ENCODE assay signal across 9 mouse cellular contexts in the genomic region with DNA sequence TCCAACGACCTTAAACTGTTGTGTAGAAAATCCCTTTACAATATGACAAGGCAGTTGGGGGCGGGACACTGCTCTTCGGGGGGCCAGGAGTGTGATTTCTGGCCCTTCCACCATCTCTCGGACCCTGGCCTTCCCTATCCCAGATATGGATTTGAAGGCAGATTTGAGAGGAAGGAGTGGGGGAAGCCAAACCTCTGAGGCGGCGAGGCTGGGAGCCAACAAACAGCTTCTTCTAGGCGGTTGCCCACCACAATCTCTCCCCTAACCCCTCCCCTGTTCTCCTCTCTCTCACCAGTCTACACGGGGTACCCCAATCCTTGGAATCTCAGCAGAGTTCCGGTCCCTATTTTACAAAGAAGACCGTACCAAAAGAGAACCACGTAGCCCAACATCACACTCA. TPM values are rescaled to one million over a fixed set of nuclear protein-coding genes. Genes with fewer than 3 reads are reported as not detected.
DNase-seq lines count a peak whose midpoint lies in the region; ATAC-seq and TF ChIP-seq lines count a peak whose summit lies in the region.
"Had no signal": no experiment of that assay in that cellular context is flagged by ENCODE, and none has a peak within 500 bp of the region (broad histone marks: within the 10 kb centered on the region; RNA-seq: fewer than 3 reads in every experiment).

No protein-coding gene starts in this region.

- no peak for DNase-seq in cerebellum, adult 2 months
- DNase-seq in lung, adult 18-20 months, result no peak
- no peak for DNase-seq in limb, embryonic 10.5 days (ENCODE audit: low spot score)
- no peak for DNase-seq in right cerebral cortex, postnatal 25 days
- DNase-seq in ovary, postnatal 10 days (ENCODE audit: low spot score), result no peak
- DNase-seq: cerebellum, adult 11 months had no signal

- ATAC-seq in cerebellum, adult (ENCODE audit: insufficient number of reproducible peaks, low FRiP score, low TSS enrichment), result no peak
- ATAC-seq in lung, embryonic 15.5 days (ENCODE audit: borderline replicate concordance, extremely low read depth, low FRiP score, low TSS enrichment), result no peak
- no peak for ATAC-seq in neural tube, embryonic 15.5 days (ENCODE audit: low FRiP score)

- H3K4me3 ChIP-seq in cerebellum, adult 2 months (replicated peaks; ENCODE audit: insufficient read depth, low read depth, low read length), result peak overlapping the region; percentile 45
- peak overlapping the region; percentile 47; the same call in 1 of the 2 replicates for H3K4me3 ChIP-seq in lung, embryonic 15.5 days
- H3K4me3 ChIP-seq in limb, embryonic 10.5 days, result peak overlapping the region; percentile 61
- H3K4me3 ChIP-seq in neural tube, embryonic 15.5 days (replicated peaks), result peak overlapping the region; percentile 60

- H3K27ac ChIP-seq in cerebellum, adult 2 months (ENCODE audit: insufficient read depth, low read length), result no peak overlapping the region
- no peak overlapping the region for H3K27ac ChIP-seq in lung, embryonic 15.5 days
- peak overlapping the region; percentile 80; the same call in 1 of the 2 replicates for H3K27ac ChIP-seq in limb, embryonic 10.5 days
- no peak overlapping the region for H3K27ac ChIP-seq in neural tube, embryonic 15.5 days (replicated peaks)

- H3K27me3 ChIP-seq in cerebellum, adult 2 months (ENCODE audit: control insufficient read depth, insufficient read depth, low read length), result no peaks in the 10 kb centered on the region
- peaks cover 87% of the 10 kb centered on the region for H3K27me3 ChIP-seq in lung, embryonic 15.5 days
- H3K27me3 ChIP-seq in limb, embryonic 10.5 days (ENCODE audit: low read depth, poor library complexity, severe bottlenecking), result peaks cover 100% of the 10 kb centered on the region
- peaks cover 79% of the 10 kb centered on the region for H3K27me3 ChIP-seq in neural tube, embryonic 15.5 days (replicated peaks)

- peak overlapping the region; percentile 94 for H3K4me2 ChIP-seq in lung, embryonic 15.5 days
- peak overlapping the region; percentile 97 for H3K4me2 ChIP-seq in neural tube, embryonic 15.5 days

- H3K9ac ChIP-seq in lung, embryonic 15.5 days, result peak overlapping the region; percentile 31; the same call in 1 of the 2 replicates
- no peak overlapping the region for H3K9ac ChIP-seq in neural tube, embryonic 15.5 days (replicated peaks)

- H3K9me3 ChIP-seq in lung, embryonic 15.5 days, result no peaks in the 10 kb centered on the region
- H3K9me3 ChIP-seq in limb, embryonic 10.5 days (replicated peaks), result no peaks in the 10 kb centered on the region
- H3K9me3 ChIP-seq in neural tube, embryonic 15.5 days (replicated peaks), result no peaks in the 10 kb centered on the region

- TF ChIP-seq POLR2A in cerebellum, adult 2 months (IDR thresholded peaks at IDR 0.05; ENCODE audit: borderline replicate concordance, insufficient read depth, low read length), result no peak

- H3K36me3 ChIP-seq in lung, embryonic 15.5 days, result no peaks in the 10 kb centered on the region
- no peaks in the 10 kb centered on the region for H3K36me3 ChIP-seq in limb, embryonic 10.5 days
- no peaks in the 10 kb centered on the region for H3K36me3 ChIP-seq in neural tube, embryonic 15.5 days

- WGBS in cerebellum, adult 2 months, result 28% methylated on average over 11 of the region's 11 CpGs
- WGBS in lung, embryonic 15.5 days, result 3% methylated on average over 11 of the region's 11 CpGs
- 1% methylated on average over 11 of the region's 11 CpGs for WGBS in limb, embryonic 10.5 days
- 4% methylated on average over 11 of the region's 11 CpGs for WGBS in neural tube, embryonic 15.5 days

- no peak for TF ChIP-seq CTCF in cerebellum, adult 2 months (IDR thresholded peaks at IDR 0.05; ENCODE audit: borderline replicate concordance, insufficient read depth, low read depth, low read length)

- no peaks in the 10 kb centered on the region for H3K4me1 ChIP-seq in cerebellum, adult 2 months (ENCODE audit: control insufficient read depth, insufficient read depth, low read length)
- peaks cover 20% of the 10 kb centered on the region for H3K4me1 ChIP-seq in lung, embryonic 15.5 days
- peaks cover 68% of the 10 kb centered on the region for H3K4me1 ChIP-seq in limb, embryonic 10.5 days
- H3K4me1 ChIP-seq in neural tube, embryonic 15.5 days, result peaks cover 32% of the 10 kb centered on the region

RNA-seq across cellular contexts. Expression of gene Sost, which starts 3.8 kb away (rescaled TPM):
- 1.4 and 1.7 TPM in 2 replicates for polyA plus RNA-seq in cerebellum, adult 2 months (2012; rRNA removed)
- 0.44 and 0.52 TPM in 2 replicates for polyA plus RNA-seq in lung, embryonic 15.5 days (2015; fragmentation: Nextera tagmentation; extraction: Ambion mirVana)
- 1.6 and 1.9 TPM in 2 replicates for polyA plus RNA-seq in limb, embryonic 10.5 days (2016; fragmentation: Nextera tagmentation; extraction: Ambion mirVana)
- 0.23 TPM in 1 of 2 replicates, not detected in the other for polyA plus RNA-seq in neural tube, embryonic 15.5 days (2015; fragmentation: Nextera tagmentation; extraction: Ambion mirVana)

RNA-seq across cellular contexts. Expression of gene Cfap97d1, which starts 21.0 kb away (rescaled TPM):
- not detected in 2 replicates for polyA plus RNA-seq in cerebellum, adult 2 months (2012; rRNA removed)
- polyA plus RNA-seq in lung, embryonic 15.5 days (2015; fragmentation: Nextera tagmentation; extraction: Ambion mirVana), result not detected in 2 replicates
- polyA plus RNA-seq in limb, embryonic 10.5 days (2016; fragmentation: Nextera tagmentation; extraction: Ambion mirVana), result not detected in 2 replicates
- not detected in 2 replicates for polyA plus RNA-seq in neural tube, embryonic 15.5 days (2015; fragmentation: Nextera tagmentation; extraction: Ambion mirVana)

RNA-seq across cellular contexts. Expression of gene Dusp3, which starts 23.8 kb away (rescaled TPM):
- polyA plus RNA-seq in cerebellum, adult 2 months (2012; rRNA removed), result 86.0 and 98.5 TPM in 2 replicates
- 18.8 and 20.0 TPM in 2 replicates for polyA plus RNA-seq in lung, embryonic 15.5 days (2015; fragmentation: Nextera tagmentation; extraction: Ambion mirVana)
- 9.2 TPM in 2 replicates for polyA plus RNA-seq in limb, embryonic 10.5 days (2016; fragmentation: Nextera tagmentation; extraction: Ambion mirVana)
- polyA plus RNA-seq in neural tube, embryonic 15.5 days (2015; fragmentation: Nextera tagmentation; extraction: Ambion mirVana), result 26.4 and 28.9 TPM in 2 replicates
